Mouse (Mus musculus): Measurements from ENCODE around the gene Qrfpr.

GRCm38 (mm10) chr3:36150934-36151686 lies 71.0 kb downstream of the Qrfpr start, which contains the start of gene D3Ertd254e:
- TF ChIP-seq CTCF (IDR thresholded peaks at IDR 0.05; ENCODE audit: low read depth) (no peak), EP300 (IDR thresholded peaks at IDR 0.05; ENCODE audit: low read depth) (no peak)

Measured in liver, postnatal 0 days (tissue).